Mouse (Mus musculus) cerebellum, adult 9-11 months (tissue): ENCODE data around the gene Lrrc20.

Experiments
- DNase-seq: peaks from one replicate; pipeline ENCODE4 v3.0.0; 2022

The Lrrc20 gene

GRCm38 (mm10) chr10:61474344-61474743 is 1.3 kb upstream of the Lrrc20 start:
- DNase-seq = no peak

GRCm38 (mm10) chr10:61476440-61477165 is 1.0 kb downstream of the Lrrc20 start:
- no peak for DNase-seq

GRCm38 (mm10) chr10:61479461-61479860 is 3.9 kb downstream of the Lrrc20 start:
- no peak for DNase-seq

GRCm38 (mm10) chr10:61479927-61480326 is 4.3 kb downstream of the Lrrc20 start:
- no peak for DNase-seq

- DNase-seq = no peak
Observed at GRCm38 (mm10) chr10:61480488-61480887, 4.9 kb downstream of the Lrrc20 start.

- no peak for DNase-seq
Observed at GRCm38 (mm10) chr10:61482771-61483170, 7.2 kb downstream of the Lrrc20 start.

GRCm38 (mm10) chr10:61484801-61485200 is 9.2 kb downstream of the Lrrc20 start:
- DNase-seq = no peak

GRCm38 (mm10) chr10:61486551-61487339 is 11.1 kb downstream of the Lrrc20 start:
- no peak for DNase-seq

- DNase-seq = no peak
Observed at GRCm38 (mm10) chr10:61488522-61489110, 13.0 kb downstream of the Lrrc20 start.

- DNase-seq = no peak
Observed at GRCm38 (mm10) chr10:61491573-61491972, 16.0 kb downstream of the Lrrc20 start.

- peak; percentile 80 for DNase-seq
Observed at GRCm38 (mm10) chr10:61492040-61492439, 16.4 kb downstream of the Lrrc20 start.

- DNase-seq = no peak
Observed at GRCm38 (mm10) chr10:61495461-61495860, 19.9 kb downstream of the Lrrc20 start.

GRCm38 (mm10) chr10:61496231-61496630 is 20.6 kb downstream of the Lrrc20 start:
- no peak for DNase-seq

GRCm38 (mm10) chr10:61499505-61500466 is 24.2 kb downstream of the Lrrc20 start:
- DNase-seq = peak; percentile 56

GRCm38 (mm10) chr10:61500756-61501155 is 25.2 kb downstream of the Lrrc20 start:
- no peak for DNase-seq

GRCm38 (mm10) chr10:61504073-61504472 is 28.5 kb downstream of the Lrrc20 start:
- DNase-seq = no peak

- DNase-seq = no peak
Observed at GRCm38 (mm10) chr10:61506381-61507200, 31.0 kb downstream of the Lrrc20 start.

GRCm38 (mm10) chr10:61509873-61510272 is 34.3 kb downstream of the Lrrc20 start:
- DNase-seq = no peak

GRCm38 (mm10) chr10:61510809-61511208 is 35.2 kb downstream of the Lrrc20 start:
- DNase-seq = no peak

GRCm38 (mm10) chr10:61512215-61512889 is 36.8 kb downstream of the Lrrc20 start:
- no peak for DNase-seq

GRCm38 (mm10) chr10:61516866-61517265 is 41.3 kb downstream of the Lrrc20 start:
- DNase-seq = no peak
